Mouse (Mus musculus) forebrain, embryonic 10.5 days (tissue): ENCODE measurements around the gene D130052B06Rik. TPM values are rescaled to one million over a fixed set of nuclear protein-coding genes. Genes with fewer than 3 reads are reported as not detected.

Experiments
- polyA plus RNA-seq: library from polyadenylated mRNA; unstranded; fragments of >200 nt; fragmentation: Nextera tagmentation; extraction: Ambion mirVana; gene quantifications from 2 replicates; pipeline ENCODE4 v1.2.1, GENCODE M21; 2016

The D130052B06Rik gene
- polyA plus RNA-seq, 1 experiment from 2014 or later: not detected

Other genes with a start within 250 kb of the D130052B06Rik start
- gene Ranbp17, start 85.6 kb upstream of the D130052B06Rik start, polyA plus RNA-seq: 11.0 and 11.3 TPM in 2 replicates
- 1.5 and 1.6 TPM in 2 replicates for gene Gabrp, start 20.3 kb upstream of the D130052B06Rik start, polyA plus RNA-seq